Mouse (Mus musculus) central nervous system, embryonic 14 days (tissue): ENCODE data around the gene Npy5r. TPM values are rescaled to one million over a fixed set of nuclear protein-coding genes. Genes with fewer than 3 reads are reported as not detected.

Experiments used
- polyA plus RNA-seq: library from polyadenylated mRNA; depleted of rRNA; stranded (reverse); fragments of >200 nt; gene quantifications from 2 replicates; pipeline ENCODE4 v1.2.3, GENCODE M21; 2012; rRNA removed

Npy5r gene
- polyA plus RNA-seq = 0.56 and 0.66 TPM in 2 replicates

DNA sequence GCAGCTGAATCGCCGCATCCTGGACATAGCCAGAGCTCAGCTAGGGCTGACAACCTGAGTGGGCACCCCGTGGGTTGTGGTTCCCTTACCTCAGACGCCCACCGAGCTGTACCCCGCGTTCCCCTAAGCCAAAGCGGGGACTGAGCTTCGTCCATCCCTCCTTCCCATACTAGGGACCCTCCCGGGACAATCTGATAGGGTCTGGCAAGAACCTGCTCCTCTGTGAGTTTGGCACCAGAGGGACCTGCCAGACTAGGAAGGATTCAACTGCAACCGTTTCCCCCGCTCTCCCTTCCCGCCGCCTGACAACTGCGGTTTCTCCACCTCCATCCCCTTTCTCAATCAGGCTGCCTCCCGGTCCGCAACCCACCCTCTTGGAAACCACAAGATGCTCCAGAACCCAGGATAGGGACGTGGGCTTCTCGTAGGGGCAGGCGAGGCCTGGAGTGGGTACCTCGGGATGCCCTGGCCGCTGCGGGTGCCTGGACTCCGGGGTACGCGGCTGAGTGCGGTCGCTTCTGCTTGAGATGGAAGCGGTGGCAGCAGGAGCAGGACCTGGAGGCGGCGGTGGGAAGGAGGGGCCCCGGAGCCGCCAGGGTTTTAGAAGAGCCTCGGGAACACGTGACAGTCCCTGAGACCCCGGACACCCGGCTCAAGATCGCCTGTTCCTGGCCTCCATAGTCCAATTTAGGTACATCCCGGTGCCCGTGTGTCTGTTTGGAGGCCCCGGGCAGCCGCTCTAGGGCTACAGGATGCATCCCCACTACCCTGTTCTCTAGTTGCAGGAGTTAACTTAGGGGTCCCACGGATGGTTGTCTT, at the start of gene Npy5r:
Gene Npy5r (minus strand): TSS at position 618 of the 819 bp plus-strand sequence.

DNA sequence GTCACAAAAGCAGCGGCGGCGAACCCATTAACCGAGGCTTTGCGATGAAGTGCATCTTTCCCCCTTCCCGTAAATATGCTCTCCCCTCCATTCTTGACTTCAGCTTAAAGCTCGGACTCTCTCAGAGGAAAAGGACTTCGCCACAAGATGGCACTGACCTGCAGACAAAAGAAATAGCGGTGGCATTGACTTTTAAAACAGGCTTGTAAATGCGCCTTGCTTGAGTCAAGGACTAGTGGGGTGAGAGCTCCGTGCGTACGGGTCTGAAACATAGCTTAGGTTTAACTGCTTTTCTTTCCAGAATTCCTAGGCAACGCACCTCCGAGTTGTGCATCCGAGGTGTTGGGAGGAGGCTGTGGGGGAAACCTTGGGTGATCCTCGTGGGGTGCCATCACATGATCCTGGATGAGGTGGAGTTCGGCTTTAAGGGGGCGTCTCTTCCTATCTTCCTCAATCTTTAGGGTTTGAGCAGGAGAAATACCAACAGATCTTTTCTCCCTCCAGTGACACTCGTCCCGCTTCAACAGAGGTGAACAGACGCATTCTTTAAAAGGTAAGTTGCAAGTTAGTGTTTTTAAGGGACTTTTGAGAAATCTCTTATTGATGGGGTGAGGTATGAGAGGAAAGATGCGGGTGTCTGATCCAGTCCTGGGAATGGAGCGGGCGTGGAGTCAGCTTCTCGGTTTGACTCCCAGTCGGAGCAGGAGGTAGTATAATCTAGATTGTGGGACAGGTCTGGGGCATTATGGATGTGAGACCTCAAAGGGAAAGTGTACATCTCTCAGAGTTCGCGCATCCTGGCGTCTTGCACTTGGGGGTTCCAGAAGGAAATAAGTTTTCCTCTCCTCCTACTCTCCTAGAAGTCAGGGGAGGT, 9.3 kb upstream of the Npy5r start, which contains the start of gene Npy1r:
Gene Npy1r (plus strand): TSS at position 223 of the 874 bp plus-strand sequence.

Other genes with a start within 250 kb of the Npy5r start
- gene Tma16, start 201.6 kb downstream of the Npy5r start, polyA plus RNA-seq = 11.4 and 12.5 TPM in 2 replicates
- gene Tktl2, start 176.4 kb downstream of the Npy5r start, polyA plus RNA-seq = 0.01 and 0.02 TPM in 2 replicates
- 3.1 and 4.3 TPM in 2 replicates for gene Npy1r, start 9.1 kb upstream of the Npy5r start, polyA plus RNA-seq
- 8.5 and 8.6 TPM in 2 replicates for gene Naf1, start 172.1 kb upstream of the Npy5r start, polyA plus RNA-seq